Mouse (Mus musculus) kidney, postnatal 0 days (tissue): ENCODE measurements around the gene Cd69. TPM values are rescaled to one million over a fixed set of nuclear protein-coding genes. Genes with fewer than 3 reads are reported as not detected.

ENCODE experiments used
- ATAC-seq: fragments of 200-750 bp; cut with Nextera tagmentation; replicated peaks from 2 replicates; pipeline ENCODE4 v1.8.0; 2017; ENCODE audit warnings: low read depth, moderate number of reproducible peaks, moderate TSS enrichment, moderate library complexity; ENCODE audit not compliant: low FRiP score
- DNase-seq: peaks from one replicate; pipeline ENCODE4 v3.0.0-alpha.2; 2016; ENCODE audit warnings: low spot score
- H3K27ac ChIP-seq: fragments of 300-500 bp; sonication (generic); 2 replicates; pipeline ENCODE4 v1.5.1; 2014; ENCODE audit warnings: mild to moderate bottlenecking
- H3K27me3 ChIP-seq: fragments of 300-500 bp; sonication (generic); 2 replicates; pipeline ENCODE4 v1.6.1; 2014; ENCODE audit warnings: low read length, mixed read lengths; ENCODE audit not compliant: insufficient read depth
- H3K36me3 ChIP-seq: fragments of 300-500 bp; sonication (generic); 2 replicates; pipeline ENCODE4 v1.6.1; 2014; ENCODE audit warnings: low read length, mixed read lengths; ENCODE audit not compliant: insufficient read depth
- H3K4me1 ChIP-seq: fragments of 300-500 bp; sonication (generic); replicated peaks from 2 replicates; pipeline ENCODE4 v1.6.1; 2014; ENCODE audit warnings: antibody characterized with exemption, low read length, mixed read lengths; ENCODE audit not compliant: insufficient read depth
- H3K4me2 ChIP-seq: fragments of 300-500 bp; sonication (generic); 2 replicates; pipeline ENCODE4 v1.6.1; 2014; ENCODE audit warnings: mild to moderate bottlenecking, low read length, moderate library complexity, mixed read lengths
- H3K4me3 ChIP-seq: fragments of 300-500 bp; sonication (generic); replicated peaks from 2 replicates; pipeline ENCODE4 v1.5.1; 2014; ENCODE audit warnings: low read depth, low read length
- H3K9ac ChIP-seq: fragments of 300-500 bp; sonication (generic); 2 replicates; pipeline ENCODE4 v1.6.1; 2014; ENCODE audit warnings: low read depth, low read length
- H3K9me3 ChIP-seq: fragments of 300-500 bp; sonication (generic); replicated peaks from 2 replicates; pipeline ENCODE4 v1.6.1; 2016; ENCODE audit warnings: low read length, inconsistent platforms, mixed read lengths
- CTCF ChIP-seq: IDR thresholded peaks from 2 replicates; pipeline ENCODE4 v1.5.1; 2016; ENCODE audit warnings: antibody characterized with exemption, low read depth, mild to moderate bottlenecking, moderate library complexity
- WGBS: fragments of 180-500 bp; shearing (Covaris S2); extraction: QIAGEN DNeasy Blood & Tissue Kit; methylation state at CpG from one replicate; pipeline ENCODE4 v1.1.7; 2014; 5-methylcytosine and 5-hydroxymethylcytosine counted together
- polyA plus RNA-seq: library from polyadenylated mRNA; unstranded; fragments of >200 nt; fragmentation: Nextera tagmentation; extraction: Ambion mirVana; gene quantifications from 2 replicates; pipeline ENCODE4 v1.2.1, GENCODE M21; 2015

Cd69 gene
- polyA plus RNA-seq, 1 experiment from 2014 or later: not detected

GRCm38 (mm10) chr6:129234456-129235360 is 40.5 kb downstream of the Cd69 start:
- ATAC-seq: no peak
- DNase-seq: no peak
- 74% methylated on average over 8 of the region's 8 CpGs for WGBS
- H3K4me2 ChIP-seq: no peak overlapping the region
- H3K36me3 ChIP-seq: no peaks in the 10 kb centered on the region
- H3K27ac ChIP-seq: peak overlapping the region; percentile 71
- H3K27me3 ChIP-seq: no peaks in the 10 kb centered on the region
- no peak for TF ChIP-seq CTCF
- 0 out of 2 replicates have a peak, but pooled peaks cover 9% of the 10 kb centered on the region for H3K4me1 ChIP-seq
- no peaks in the 10 kb centered on the region for H3K9me3 ChIP-seq
- H3K4me3 ChIP-seq: no peak overlapping the region
- H3K9ac ChIP-seq: no peak overlapping the region

- Histone ChIP-seq H3K9me3 (no peaks in the 10 kb centered on the region), H3K27ac (peak overlapping the region; percentile 10; the same call in 1 of the 2 replicates), H3K4me1 (0 out of 2 replicates have a peak, but pooled peaks cover 9% of the 10 kb centered on the region), H3K4me3 (no peak overlapping the region), H3K4me2 (no peak overlapping the region), H3K9ac (no peak overlapping the region), H3K27me3 (no peaks in the 10 kb centered on the region), H3K36me3 (no peaks in the 10 kb centered on the region)
- no peak for TF ChIP-seq CTCF
- DNase-seq (no peak), ATAC-seq (no peak)
- 79% methylated on average over 16 of the region's 18 CpGs for WGBS
Observed at GRCm38 (mm10) chr6:129233955-129234369, 41.3 kb downstream of the Cd69 start.

GRCm38 (mm10) chr6:129233366-129233954 is 41.8 kb downstream of the Cd69 start:
- Histone ChIP-seq H3K27me3 (no peaks in the 10 kb centered on the region), H3K9ac (no peak overlapping the region), H3K27ac (peak overlapping the region; percentile 10; the same call in 1 of the 2 replicates), H3K36me3 (no peaks in the 10 kb centered on the region), H3K4me1 (0 out of 2 replicates have a peak, but pooled peaks cover 9% of the 10 kb centered on the region), H3K4me3 (no peak overlapping the region), H3K4me2 (no peak overlapping the region), H3K9me3 (no peaks in the 10 kb centered on the region)
- DNase-seq: no peak
- ATAC-seq: no peak
- TF ChIP-seq CTCF: no peak
- WGBS: 81% methylated on average over 6 of the region's 6 CpGs

- WGBS: 69% methylated on average over 9 of the region's 9 CpGs
- Histone ChIP-seq H3K9ac (no peak overlapping the region), H3K4me1 (0 out of 2 replicates have a peak, but pooled peaks cover 9% of the 10 kb centered on the region), H3K4me2 (no peak overlapping the region), H3K4me3 (no peak overlapping the region), H3K36me3 (no peaks in the 10 kb centered on the region), H3K27ac (0 out of 2 replicates have a peak overlapping the region, but pooled peaks have one; percentile 47), H3K9me3 (no peaks in the 10 kb centered on the region), H3K27me3 (no peaks in the 10 kb centered on the region)
- TF ChIP-seq CTCF: no peak
- peak; percentile 57 for DNase-seq
- no peak for ATAC-seq
Observed at GRCm38 (mm10) chr6:129232842-129233205, 42.4 kb downstream of the Cd69 start.

- Histone ChIP-seq H3K9me3 (no peaks in the 10 kb centered on the region), H3K27ac (0 out of 2 replicates have a peak overlapping the region, but pooled peaks have one; percentile 15), H3K9ac (no peak overlapping the region), H3K36me3 (no peaks in the 10 kb centered on the region), H3K4me3 (no peak overlapping the region), H3K4me2 (no peak overlapping the region), H3K4me1 (0 out of 2 replicates have a peak, but pooled peaks cover 9% of the 10 kb centered on the region), H3K27me3 (no peaks in the 10 kb centered on the region)
- 70% methylated on average over 5 of the region's 5 CpGs for WGBS
- no peak for TF ChIP-seq CTCF
- ATAC-seq: no peak
- DNase-seq: no peak
Observed at GRCm38 (mm10) chr6:129232005-129232841, 43.0 kb downstream of the Cd69 start.
